Mouse (Mus musculus): ENCODE data around the gene Prkab2. TPM values are rescaled to one million over a fixed set of nuclear protein-coding genes. Genes with fewer than 3 reads are reported as not detected.

Gene Prkab2
- polyA plus RNA-seq, 1 experiment, result 11.6 TPM

- no peak for DNase-seq (ENCODE audit: low read depth)
These were observed 8.5 kb upstream of the Prkab2 start for GRCm38 (mm10) chr3:97649469-97649868.

DNA sequence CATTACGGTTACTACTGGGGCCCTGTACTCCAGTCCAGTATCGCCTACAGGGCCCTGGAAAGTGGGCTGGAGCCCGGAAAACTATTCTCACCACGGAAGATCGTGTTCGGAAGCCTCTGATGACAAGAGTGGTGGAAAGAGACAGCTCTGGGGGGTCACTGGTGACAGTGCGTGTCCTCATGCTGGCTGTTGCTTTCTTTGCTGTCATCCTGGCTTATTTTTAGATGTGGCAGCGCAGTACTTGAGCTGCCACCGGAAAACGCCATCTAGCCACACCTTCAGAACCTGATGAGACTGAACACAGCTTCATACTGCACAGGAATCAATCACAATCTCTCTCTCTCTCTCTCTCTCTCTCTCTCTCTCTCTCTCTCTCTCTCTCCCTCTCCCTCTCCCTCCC, 6.4 kb upstream of the Prkab2 start:
- DNase-seq (ENCODE audit: low read depth), result no peak

- no peak for DNase-seq (ENCODE audit: low read depth)
These were observed 4.2 kb upstream of the Prkab2 start for GRCm38 (mm10) chr3:97653781-97654180.

GRCm38 (mm10) chr3:97654901-97655300, 3.1 kb upstream of the Prkab2 start:
- DNase-seq (ENCODE audit: low read depth), result no peak

DNA sequence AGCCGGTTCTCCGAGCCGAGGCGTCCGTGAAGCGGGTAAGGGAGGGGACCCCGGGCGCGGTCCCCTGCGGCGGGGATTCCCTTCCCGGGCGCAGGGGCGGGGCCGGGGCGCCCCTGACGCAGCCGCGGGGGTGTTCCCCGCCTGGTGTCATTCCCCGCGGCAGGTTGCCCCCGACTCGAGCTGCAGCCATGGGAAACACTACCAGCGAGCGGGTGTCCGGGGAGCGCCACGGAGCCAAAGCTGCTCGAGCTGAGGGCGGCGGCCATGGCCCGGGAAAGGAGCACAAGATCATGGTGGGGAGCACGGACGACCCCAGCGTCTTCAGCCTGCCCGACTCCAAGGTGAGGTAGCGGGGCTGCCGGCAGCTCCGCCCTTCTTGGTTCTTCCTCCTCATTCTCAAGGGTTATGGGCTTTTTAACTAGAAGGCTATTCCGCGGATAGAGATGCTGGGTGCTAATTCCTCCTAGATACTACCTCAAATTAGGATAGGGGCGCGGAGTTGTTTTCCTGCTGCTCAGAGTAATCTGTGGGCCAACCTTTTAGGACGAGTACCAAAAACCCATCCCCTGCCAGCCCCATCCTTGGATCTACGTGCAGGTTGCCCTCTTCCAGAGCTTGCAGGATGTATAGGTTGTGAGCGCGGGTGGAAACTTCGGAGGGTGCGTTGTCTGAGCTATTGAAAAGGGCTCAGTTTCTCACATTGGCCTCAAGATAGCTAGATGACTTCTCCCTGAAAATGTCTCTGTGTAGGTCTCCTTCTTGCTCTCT, 617 bp downstream of the Prkab2 start:
- DNase-seq (ENCODE audit: low read depth), result no peak

DNA sequence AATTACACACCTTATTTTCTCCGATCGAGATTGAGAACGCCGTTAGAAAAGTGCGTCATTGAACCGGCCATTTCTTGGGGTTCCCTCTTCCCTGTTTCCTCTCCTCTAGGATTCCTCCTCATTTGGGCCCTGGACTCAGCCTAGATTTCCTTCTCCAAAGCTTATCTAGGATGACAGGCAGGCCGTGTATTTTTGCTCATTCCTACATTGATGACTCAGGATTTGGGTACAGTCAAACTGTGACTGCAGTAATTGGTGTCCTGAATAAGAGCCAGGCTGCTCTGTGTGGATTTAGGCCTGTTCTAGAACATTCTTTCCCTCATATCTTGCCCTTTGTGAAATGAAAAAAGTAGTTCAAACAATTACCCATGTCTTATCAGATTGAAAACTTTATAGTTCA, 1.8 kb downstream of the Prkab2 start:
- no peak for DNase-seq (ENCODE audit: low read depth)

- DNase-seq (ENCODE audit: low read depth), result no peak
These were observed 3.2 kb downstream of the Prkab2 start for GRCm38 (mm10) chr3:97661206-97661605.

- DNase-seq (ENCODE audit: low read depth), result no peak
These were observed 7.5 kb downstream of the Prkab2 start for GRCm38 (mm10) chr3:97665525-97665924.

GRCm38 (mm10) chr3:97666154-97666553, 8.2 kb downstream of the Prkab2 start:
- no peak for DNase-seq (ENCODE audit: low read depth)

GRCm38 (mm10) chr3:97667093-97667675, 9.2 kb downstream of the Prkab2 start:
- no peak for DNase-seq (ENCODE audit: low read depth)

DNA sequence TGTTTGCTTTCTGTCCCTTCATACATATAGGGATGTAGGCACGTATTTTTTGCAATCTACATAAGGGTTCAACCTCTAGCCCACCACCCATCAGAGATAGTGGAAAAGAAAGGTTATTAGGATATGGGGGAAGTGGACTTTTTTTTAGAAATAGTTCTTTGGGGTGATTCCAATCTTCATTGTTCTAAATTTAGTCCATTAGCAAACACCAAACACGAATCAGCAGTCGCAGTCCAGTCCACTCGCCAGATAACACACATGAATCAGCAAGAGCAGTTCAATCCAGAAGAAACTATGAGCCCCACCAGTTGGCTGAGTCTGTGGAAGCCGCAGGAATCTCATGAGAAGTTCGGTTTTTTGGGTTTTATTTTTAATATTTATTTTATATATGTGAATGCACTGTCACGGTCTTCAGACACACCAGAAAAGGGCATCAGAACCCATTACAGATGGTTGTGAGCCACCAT, 16.7 kb downstream of the Prkab2 start, which contains the start of gene Gm17651:
TSS of gene Gm17651 (minus strand) at position 51 of the 467 bp plus-strand sequence.
- no peak for DNase-seq (ENCODE audit: low read depth)

GRCm38 (mm10) chr3:97676126-97676525, 18.1 kb downstream of the Prkab2 start:
- DNase-seq (ENCODE audit: low read depth), result no peak

DNA sequence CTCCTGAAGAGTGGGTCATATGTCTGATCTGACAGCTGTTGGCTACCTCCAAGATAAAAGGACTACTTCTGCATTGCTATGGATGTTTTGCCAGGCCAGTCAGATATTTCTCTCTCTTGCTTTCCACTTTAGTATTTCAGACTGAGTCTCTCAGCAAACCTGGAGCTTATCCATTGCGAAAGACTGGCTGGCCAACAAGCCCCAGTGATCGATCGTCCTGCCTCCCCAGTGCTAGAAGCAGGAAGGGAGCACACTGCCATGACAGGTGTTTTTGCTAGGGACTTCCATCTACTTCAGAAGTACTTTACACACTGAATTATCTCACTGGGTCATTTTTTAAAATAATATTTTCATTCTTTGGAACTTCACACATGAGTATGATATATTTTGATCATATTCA, 20.4 kb downstream of the Prkab2 start:
- DNase-seq (ENCODE audit: low read depth), result no peak

DNA sequence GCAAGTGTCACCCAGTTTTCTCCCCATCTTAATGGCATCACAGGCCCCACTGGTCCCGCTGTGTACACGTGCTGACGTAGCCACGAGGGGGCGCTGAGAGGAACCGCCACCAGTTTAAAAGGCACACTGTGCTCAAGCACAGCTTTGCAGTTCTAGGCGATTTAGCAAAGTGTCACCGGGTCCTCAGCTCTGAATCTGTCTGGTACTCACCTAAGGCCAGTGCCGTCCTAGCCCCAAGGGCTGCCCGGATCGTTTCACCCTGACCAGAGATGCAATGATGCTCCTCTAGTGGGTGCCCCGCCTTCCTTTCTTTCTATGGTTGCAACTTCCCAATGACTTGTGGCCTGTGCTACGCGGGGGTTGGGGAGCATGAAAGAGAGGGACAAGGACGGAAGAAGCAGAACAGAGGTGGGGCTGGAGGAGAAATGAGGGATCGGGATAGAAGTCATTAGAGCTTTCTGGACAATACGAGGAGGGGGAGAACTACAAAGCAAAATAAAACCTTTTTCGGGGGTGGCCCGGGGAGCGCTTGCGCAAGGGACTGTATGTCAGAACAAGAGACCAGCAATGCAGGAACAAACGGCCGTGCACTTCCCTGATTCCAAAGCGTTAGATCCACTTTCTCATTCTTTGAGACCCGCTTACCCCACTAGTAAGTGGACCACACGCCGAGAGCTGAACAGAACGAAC, 22.8 kb downstream of the Prkab2 start:
- no peak for DNase-seq (ENCODE audit: low read depth)

DNA sequence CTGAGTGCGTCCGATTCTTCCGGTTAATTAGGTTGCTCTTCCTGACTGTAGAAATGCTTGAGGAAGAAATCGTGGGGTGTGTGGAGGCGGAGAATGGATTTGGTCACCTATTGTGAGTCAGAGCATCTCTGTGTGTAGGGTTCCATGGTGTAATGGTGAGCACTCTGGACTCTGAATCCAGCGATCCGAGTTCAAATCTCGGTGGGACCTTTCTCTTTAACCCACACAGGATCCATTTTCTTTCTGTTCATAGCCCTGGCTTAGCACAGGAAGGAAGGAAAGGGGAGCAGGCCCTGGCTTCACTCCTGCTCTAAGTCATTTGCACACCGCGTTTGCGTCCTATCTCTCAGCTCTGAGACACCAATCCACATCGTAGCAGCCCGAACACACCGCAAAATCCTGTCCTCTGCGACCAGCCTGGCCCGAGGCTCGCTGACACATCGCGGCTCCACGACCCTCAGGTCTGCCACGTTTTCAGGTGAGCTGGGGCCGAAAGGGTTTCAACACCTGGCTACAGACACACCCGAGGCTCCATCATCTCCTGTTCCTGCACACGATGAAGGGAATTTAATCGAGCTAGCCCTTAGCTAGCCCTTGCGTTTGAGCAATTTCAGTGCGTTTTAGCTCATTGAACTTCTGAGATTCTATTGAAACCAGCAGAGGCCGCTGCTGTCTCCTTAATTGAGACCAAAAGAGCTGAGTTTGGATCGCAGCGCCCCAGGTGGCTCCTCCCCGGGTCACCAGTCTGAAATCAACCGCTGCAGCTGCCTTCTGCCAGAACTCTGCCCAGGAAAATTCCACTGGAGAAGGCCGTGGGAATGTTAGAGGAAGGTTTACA, 23.5 kb downstream of the Prkab2 start:
- DNase-seq (ENCODE audit: low read depth), result peak; percentile 60

DNA sequence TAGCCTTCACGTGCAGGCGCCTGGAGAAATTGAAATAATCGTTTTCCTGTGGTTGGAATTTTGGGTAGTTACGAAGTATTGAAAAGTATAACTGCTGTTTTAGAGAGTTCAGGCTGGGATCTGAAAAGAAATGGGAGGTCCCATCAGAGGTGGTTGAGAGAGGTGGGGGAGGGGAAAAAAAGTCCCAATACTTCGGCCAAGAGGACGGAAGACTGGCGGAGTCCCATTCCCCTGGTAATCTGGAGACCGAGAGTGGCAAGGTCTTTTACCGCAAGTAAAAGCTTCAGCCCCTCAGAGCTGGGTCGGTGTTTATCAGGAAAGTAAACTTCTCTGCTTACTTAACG, 24.1 kb downstream of the Prkab2 start:
- DNase-seq (ENCODE audit: low read depth), result no peak

DNA sequence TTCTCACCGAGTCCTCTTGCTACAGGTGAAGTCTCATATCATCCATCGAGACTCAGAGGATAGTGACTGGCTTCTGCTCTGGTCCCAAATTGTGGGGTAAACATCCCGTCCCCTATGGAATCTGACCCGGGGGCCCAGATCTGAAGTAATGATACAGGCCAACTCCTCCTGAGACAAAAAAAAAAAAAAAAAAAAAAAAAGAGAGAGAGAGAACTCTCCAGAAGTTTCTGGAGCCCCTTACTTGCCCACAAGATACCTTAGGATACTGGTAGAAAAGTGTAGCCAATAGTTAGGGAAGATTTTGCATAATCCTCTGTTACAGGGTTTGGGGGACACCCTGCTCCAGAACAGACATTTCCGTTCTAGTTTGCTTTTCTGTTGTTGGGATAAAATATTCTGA, 24.6 kb downstream of the Prkab2 start:
- no peak for DNase-seq (ENCODE audit: low read depth)

DNA sequence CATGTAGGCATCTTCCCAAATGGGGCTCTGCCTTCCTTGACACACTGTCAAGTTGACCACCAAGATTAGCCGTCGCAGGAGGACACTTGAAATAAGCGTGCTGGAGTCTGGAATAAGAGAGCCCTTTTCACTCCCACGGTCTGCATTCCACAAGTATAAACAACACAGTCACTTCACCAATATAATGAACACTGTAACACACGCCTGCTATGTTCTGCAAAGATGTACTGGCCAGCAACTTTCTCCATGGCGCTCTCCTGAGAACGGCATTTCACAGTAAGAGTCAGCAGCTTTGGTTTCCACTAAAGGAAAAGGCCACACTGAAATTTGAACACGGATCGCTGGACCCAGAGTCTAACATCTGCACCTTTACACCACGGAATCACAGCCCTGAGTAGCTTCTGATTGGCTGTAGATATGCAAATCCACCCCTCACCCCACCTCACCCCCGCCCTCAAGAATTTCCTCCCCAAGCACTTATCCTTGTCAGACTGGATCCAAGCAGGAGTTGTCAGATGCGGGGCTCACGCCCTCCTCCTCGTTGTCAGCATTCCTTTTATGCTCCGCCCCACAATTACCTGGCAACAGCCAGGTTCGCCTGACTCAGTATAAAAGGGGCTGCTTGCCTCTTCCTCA, 25.7 kb downstream of the Prkab2 start:
- DNase-seq (ENCODE audit: low read depth), result no peak

DNA sequence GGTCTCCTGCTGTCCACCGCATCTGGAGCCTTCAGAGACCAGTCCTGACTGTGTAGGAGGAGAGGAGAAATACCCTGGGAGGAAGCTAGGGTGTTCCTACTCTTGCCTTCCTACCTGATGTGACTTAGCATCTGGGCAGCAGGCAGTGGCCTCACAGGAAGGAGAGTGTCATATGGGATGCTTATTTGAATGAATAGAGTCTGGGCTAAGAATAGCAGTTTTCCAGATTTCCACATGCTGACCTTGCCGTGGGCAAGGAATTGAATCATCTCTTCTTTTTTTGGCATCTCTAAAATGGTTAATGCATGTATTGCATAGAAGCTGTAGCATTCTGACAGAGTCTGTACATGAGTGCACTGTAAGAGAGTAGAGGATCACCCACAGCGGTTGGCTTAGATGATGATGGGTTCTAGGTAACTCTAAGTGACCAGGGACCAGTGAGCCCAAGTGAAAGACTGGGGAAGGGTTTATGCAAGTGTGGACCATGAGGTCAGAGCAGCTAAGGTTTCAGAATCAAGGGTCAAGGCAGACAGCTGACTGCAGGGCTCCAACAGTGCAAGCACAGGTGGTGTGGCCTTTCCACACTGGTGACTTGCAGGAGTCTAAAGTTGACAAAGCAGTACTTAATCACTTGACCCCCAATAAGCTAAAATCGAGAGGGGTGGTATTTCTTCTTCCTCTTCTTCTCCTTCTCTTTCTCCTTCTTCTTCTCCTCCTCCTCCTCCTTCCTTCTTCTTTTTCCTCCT, 28.6 kb downstream of the Prkab2 start:
- DNase-seq (ENCODE audit: low read depth), result no peak

DNA sequence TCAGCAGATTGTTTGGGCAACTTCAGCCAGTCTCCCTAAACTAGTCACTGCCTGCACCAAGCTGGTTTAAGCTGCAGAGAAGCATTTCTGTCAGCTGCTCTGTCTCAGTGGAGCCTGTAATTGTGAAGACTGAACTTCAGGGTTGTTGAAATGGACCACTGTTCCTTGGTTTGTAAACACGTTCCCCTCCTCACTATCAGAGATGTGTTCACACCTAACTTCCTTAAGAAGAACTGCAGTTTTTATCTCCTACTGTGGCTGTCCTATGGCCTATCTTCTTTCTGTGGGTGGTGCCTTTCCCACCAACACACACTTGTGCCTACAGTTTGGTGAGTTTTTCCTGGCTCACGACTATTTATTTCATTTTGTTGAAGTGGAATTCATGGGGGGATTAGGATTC, 31.3 kb downstream of the Prkab2 start:
- DNase-seq (ENCODE audit: low read depth), result no peak

GRCm38 (mm10) chr3:97690590-97690989, 32.6 kb downstream of the Prkab2 start:
- DNase-seq (ENCODE audit: low read depth), result no peak
